Mouse (Mus musculus) bone marrow, adult 2 months (tissue): ENCODE results near the gene Cyth1. TPM values are rescaled to one million over a fixed set of nuclear protein-coding genes. Genes with fewer than 3 reads are reported as not detected.

Source experiments
- H3K27ac ChIP-seq: fragments of 200-500 bp; 2 replicates; pipeline ENCODE4 v1.5.1; 2012; ENCODE audit warnings: low read depth, mild to moderate bottlenecking, control low read depth, inconsistent platforms, low read length; ENCODE audit not compliant: control insufficient read depth, poor library complexity, insufficient read depth
- H3K4me1 ChIP-seq: fragments of 200-500 bp; 2 replicates; pipeline ENCODE4 v1.6.1; 2011; ENCODE audit warnings: low read length; ENCODE audit not compliant: control insufficient read depth, insufficient read depth
- H3K4me3 ChIP-seq: fragments of 200-500 bp; replicated peaks from 2 replicates; pipeline ENCODE3; 2011; ENCODE audit warnings: mild to moderate bottlenecking, low read depth, low read length, control low read depth; ENCODE audit not compliant: control insufficient read depth
- CTCF ChIP-seq: fragments of 200-500 bp; IDR thresholded peaks from 2 replicates; pipeline ENCODE4 v1.5.1; 2011; ENCODE audit warnings: low read length, control low read depth; ENCODE audit not compliant: control insufficient read depth, insufficient read depth
- POLR2A ChIP-seq: fragments of 200-500 bp; IDR thresholded peaks from 2 replicates; pipeline ENCODE4 v1.6.1; 2011; ENCODE audit warnings: low read depth, mild to moderate bottlenecking, control low read depth, low read length, borderline replicate concordance; ENCODE audit not compliant: control insufficient read depth
- WGBS: fragments of 180-500 bp; shearing (Covaris S2); methylation state at CpG from one replicate; pipeline ENCODE4 v1.1.7; 2018; 5-methylcytosine and 5-hydroxymethylcytosine counted together
- polyA plus RNA-seq: library from polyadenylated mRNA; stranded (reverse); fragments of >200 nt; gene quantifications from 2 replicates; pipeline ENCODE4 v1.2.4, GENCODE M21; 2011; ENCODE audit warnings: low replicate concordance; ENCODE audit not compliant: missing spikeins, insufficient read depth, insufficient read length

Cyth1 gene
- polyA plus RNA-seq, 1 experiment: 28.3 TPM

DNA sequence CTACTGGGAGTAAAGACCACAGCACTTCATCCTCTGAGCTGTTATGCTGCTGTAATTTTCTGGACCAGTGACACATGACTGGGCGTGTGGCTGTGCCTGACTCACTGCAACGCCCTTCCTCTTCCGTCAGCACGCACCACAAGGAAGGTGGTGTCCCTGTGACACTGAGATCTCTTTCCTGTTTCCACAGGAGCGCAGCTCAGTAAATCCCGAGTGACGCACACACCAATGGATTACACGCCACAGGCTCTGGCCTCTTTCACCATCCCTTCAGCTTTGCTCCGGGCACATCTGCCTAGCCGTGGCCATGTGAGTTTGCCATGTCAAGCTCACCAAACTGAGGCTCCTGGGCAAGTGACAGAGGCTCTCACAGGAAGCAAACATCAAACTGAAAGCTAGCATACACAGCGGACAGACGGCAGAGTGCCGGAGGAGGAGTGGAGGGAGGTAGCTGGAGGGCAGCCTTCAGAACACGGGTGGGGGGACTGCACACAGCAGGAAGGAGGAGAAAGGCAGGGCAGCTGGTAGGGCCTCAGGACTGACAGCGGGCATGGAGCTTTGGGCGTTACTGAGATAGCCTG is 102.5 kb downstream of the Cyth1 start:
- H3K4me3 ChIP-seq: peak overlapping the region; percentile 50
- peak overlapping the region; percentile 97 for H3K27ac ChIP-seq
- peaks cover 17% of the 10 kb centered on the region for H3K4me1 ChIP-seq
- TF ChIP-seq CTCF: 0 out of 2 replicates have a peak, but pooled peaks have one; percentile 13
- TF ChIP-seq POLR2A: peak; percentile 51; the same call in 1 of the 2 replicates
- WGBS: 2% methylated on average over 16 of the region's 16 CpGs

DNA sequence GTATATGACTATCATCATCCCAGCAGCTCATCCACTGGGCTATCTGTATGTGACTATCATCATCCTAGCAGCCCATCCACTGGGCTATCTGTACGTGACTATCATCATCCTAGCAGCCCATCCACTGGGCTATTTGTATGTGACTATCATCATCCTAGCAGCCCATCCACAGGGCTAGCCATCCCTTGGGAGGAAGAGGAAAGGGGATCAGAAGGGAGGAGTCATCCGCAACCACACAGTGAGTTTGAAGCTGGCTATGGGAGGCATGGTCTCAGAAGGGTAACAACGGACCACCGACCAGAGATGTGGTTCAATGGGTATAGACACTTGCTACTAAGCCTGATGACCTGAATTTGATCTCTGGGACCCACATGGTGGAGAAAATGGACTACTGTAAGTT is 103.3 kb downstream of the Cyth1 start:
- WGBS: 86% methylated on average over 4 of the region's 4 CpGs
- Histone ChIP-seq H3K4me3 (no peak overlapping the region), H3K27ac (peak overlapping the region; percentile 30), H3K4me1 (peaks cover 17% of the 10 kb centered on the region)
- TF ChIP-seq CTCF (no peak), POLR2A (no peak)

DNA sequence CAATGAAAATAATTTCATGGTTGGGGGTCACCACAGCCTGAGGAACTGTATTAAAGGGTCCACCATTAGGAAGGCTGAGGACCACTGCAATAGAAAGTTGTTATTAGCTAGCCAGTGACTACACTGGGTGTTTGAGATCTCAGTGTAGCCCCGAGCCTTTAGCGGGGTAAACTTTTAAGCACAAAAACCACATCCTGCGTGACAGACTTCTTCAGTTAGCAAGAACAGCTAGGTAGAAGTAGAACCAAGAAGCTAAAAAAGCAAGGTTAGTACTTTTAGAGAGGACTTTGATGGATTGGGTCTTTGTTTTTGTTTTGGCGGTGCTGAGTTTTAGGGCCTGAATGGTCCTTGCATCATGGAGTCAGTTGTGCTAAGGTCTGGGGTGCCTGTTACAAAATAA is 104.7 kb downstream of the Cyth1 start:
- TF ChIP-seq CTCF (no peak), POLR2A (no peak)
- no peak overlapping the region for H3K27ac ChIP-seq
- 32% methylated on average over 4 of the region's 4 CpGs for WGBS
- H3K4me1 ChIP-seq: peaks cover 13% of the 10 kb centered on the region
- H3K4me3 ChIP-seq: no peak overlapping the region

GRCm38 (mm10) chr11:118142547-118143165 is 105.7 kb downstream of the Cyth1 start:
- Histone ChIP-seq H3K4me1 (peaks cover 13% of the 10 kb centered on the region), H3K27ac (no peak overlapping the region), H3K4me3 (no peak overlapping the region)
- WGBS: 80% methylated on average over 7 of the region's 7 CpGs
- no peak for TF ChIP-seq CTCF
- no peak for TF ChIP-seq POLR2A

DNA sequence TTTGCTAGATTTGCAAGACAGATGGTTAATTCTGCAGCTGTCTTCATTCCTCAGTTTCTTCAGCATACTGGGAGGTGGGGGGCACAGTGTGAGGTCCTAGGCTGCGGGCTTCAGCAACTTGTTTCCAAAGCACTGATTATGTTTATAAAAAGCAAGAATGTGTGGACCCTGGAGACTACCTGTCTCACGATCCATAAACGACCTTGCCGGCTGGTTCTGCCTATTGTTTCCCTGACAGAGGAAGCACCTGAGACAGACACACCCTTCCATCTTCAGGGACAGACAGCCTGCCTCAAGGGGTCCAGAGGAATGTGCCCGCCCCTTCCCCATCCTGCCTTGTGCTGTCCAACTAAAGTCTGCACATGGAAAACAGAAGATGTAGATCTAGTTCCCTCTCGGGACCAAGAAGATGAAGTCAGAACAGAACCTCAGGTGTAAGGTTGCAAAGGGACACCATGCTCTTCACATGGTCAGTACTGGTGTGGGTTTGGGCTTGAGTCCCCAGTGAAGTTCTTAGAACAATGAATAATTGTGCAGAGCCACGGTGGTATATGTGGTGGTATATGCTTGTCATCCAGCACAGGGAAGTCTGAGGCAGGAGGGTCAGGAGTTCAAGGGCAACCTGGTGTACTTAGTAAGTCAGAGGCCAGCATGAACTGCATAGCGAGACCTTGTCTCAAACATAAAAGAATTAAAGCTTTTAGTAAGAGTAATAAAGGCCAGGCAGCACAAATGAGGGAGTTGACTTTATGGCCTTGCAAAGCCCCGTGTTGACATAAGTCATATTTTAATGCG is 107.4 kb downstream of the Cyth1 start:
- no peak overlapping the region for H3K27ac ChIP-seq
- WGBS: 76% methylated on average over 10 of the region's 10 CpGs
- no peak for TF ChIP-seq CTCF
- TF ChIP-seq POLR2A: no peak
- H3K4me1 ChIP-seq: peaks cover 7% of the 10 kb centered on the region
- no peak overlapping the region for H3K4me3 ChIP-seq

DNA sequence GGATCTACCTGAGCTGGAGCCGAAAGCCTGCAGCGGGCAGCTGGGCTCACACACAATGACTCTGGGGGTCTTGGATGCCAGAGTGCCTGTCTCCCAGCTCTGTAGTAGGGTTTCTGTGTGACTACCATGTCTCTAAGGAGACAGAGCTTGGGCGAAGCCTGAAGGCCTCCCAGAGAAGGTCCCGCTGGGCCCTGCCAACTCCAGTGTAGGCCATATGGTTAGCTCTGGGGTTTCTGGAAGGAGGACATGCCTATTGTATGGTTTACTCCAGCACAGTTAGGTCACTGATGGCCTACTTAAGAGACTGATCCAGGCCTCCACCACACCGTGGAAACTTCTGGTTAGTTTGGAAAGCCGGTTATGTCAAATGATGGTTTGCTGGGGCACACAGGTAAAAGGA is 110.0 kb downstream of the Cyth1 start:
- no peak for TF ChIP-seq CTCF
- no peak for TF ChIP-seq POLR2A
- peaks cover 2% of the 10 kb centered on the region; the same call in 1 of the 2 replicates for H3K4me1 ChIP-seq
- 92% methylated on average over 6 of the region's 6 CpGs for WGBS
- H3K4me3 ChIP-seq: no peak overlapping the region
- no peak overlapping the region for H3K27ac ChIP-seq

DNA sequence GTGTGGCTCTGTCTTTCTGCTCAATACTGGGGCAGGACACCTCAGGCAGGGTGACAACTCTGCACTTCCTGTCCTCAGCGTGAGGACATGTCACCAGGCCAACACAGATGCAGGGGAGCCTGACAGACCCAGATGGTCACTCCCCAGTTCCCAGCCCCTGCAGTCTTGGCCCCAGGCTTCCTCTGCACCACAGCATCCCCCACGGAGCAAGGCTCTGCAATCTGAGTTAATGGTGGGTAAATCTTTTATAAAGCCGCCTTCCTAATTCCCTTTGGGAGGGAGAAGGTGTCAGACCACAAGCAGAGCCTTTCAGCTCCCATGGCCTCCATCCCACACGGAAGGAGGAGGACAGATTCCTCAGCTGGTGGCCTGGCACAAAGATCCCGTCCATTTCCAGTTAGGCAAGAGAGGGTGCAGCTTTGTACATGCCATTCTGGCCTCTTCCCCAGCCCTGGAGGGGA is 112.2 kb downstream of the Cyth1 start:
- peaks cover 2% of the 10 kb centered on the region; the same call in 1 of the 2 replicates for H3K4me1 ChIP-seq
- WGBS: 69% methylated on average over 5 of the region's 5 CpGs
- TF ChIP-seq POLR2A (no peak), CTCF (no peak)
- H3K27ac ChIP-seq: no peak overlapping the region
- H3K4me3 ChIP-seq: no peak overlapping the region

DNA sequence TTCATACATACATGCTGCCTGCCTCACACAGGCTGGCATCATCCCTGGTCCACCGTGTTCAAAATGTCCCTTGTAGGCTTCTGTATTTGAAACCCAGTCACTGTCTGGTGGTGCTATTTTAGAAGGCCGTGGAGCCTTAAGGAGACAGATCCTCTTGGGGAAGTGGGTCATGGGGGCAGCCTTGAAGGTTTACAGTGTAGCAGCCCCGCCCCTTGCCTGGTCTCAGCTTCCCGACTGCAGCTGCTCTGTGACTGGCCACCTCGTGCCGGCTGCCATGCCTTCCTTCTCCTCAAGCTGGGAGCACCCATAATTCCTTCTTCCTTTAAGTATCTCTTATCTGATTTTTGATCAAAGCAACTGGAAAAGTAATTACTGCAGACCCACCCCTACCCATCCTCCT is 113.1 kb downstream of the Cyth1 start:
- no peak overlapping the region for H3K27ac ChIP-seq
- peaks cover 2% of the 10 kb centered on the region; the same call in 1 of the 2 replicates for H3K4me1 ChIP-seq
- TF ChIP-seq POLR2A: no peak
- WGBS: 37% methylated on average over 6 of the region's 6 CpGs
- no peak overlapping the region for H3K4me3 ChIP-seq
